Mouse (Mus musculus): ENCODE results near the gene Ankrd55. TPM values are rescaled to one million over a fixed set of nuclear protein-coding genes. Genes with fewer than 3 reads are reported as not detected.

Ankrd55 gene
- polyA plus RNA-seq, 1 experiment from 2014 or later = 0.21 TPM

DNA sequence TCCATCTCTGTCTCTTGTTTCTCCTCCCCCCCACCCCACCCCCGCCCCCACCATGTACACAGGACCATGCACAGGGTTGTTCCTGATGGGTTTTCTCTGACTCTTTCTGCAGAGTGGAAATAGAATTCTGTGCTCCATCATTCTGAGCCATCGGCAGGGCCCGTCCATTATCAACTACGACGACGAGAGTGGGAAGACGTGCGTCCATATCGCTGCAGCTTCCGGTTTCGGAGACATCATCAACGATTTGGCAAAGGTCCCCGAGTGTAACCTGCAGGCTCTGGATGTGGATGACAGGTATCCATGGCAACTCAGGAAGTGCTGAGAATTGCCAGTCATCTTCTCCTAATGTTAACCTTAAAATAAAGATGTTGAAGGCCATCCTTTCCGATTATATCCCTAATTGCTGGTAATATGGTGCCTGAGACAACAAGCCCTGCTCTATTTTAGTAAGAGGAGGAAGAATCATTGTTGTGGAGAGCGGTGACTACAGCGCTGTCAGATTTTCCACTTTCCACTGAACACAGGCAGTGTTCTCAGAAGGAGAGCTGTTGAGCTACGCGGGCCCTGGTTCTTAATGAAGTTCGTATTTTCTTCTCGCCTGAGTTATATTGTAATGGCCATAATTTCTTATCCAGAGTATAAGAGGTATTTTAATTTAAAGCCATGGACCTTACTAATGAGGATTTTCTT, 67.7 kb downstream of the Ankrd55 start:
- no peak for ATAC-seq
- Histone ChIP-seq H3K36me3 (ENCODE audit: control insufficient read depth, insufficient read depth, low read length) (no peaks in the 10 kb centered on the region), H3K27ac (ENCODE audit: low read length) (no peak overlapping the region), H3K9me3 (ENCODE audit: control insufficient read depth, low read length) (no peaks in the 10 kb centered on the region), H3K9ac (ENCODE audit: low read depth, low read length) (no peak overlapping the region), H3K4me2 (ENCODE audit: low read depth, low read length) (no peak overlapping the region), H3K4me1 (ENCODE audit: control insufficient read depth, insufficient read depth, low read length) (0 out of 2 replicates have a peak, but pooled peaks cover 2% of the 10 kb centered on the region), H3K4me3 (ENCODE audit: low read length) (no peak overlapping the region), H3K27me3 (replicated peaks; ENCODE audit: control insufficient read depth, insufficient read depth, low read length) (no peaks in the 10 kb centered on the region)
- WGBS = 86% methylated on average over 20 of the region's 20 CpGs

DNA sequence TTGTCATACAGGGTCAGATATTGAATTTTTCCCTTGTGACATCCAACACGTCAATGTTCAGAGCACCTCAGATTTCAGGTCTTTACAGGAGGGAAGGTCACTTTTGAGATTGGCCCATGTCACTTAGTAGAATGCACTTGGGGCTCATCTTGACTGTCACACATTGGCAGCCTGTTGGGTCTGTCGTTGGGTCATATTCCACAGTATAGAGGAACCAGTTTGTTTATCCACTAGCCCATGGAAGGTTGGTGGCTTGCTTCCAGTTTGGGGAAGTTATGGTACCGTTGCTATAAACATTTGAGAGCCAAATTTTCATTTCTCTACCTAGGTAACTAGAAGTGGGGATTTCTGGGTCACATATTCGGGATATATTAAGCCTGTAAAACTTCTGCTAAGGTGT, 73.3 kb downstream of the Ankrd55 start:
- H3K4me2 ChIP-seq (ENCODE audit: low read depth, low read length) = no peak overlapping the region
- H3K36me3 ChIP-seq (ENCODE audit: control insufficient read depth, insufficient read depth, low read length) = no peaks in the 10 kb centered on the region
- ATAC-seq = no peak
- 89% methylated on average over 4 of the region's 4 CpGs for WGBS
- no peaks in the 10 kb centered on the region for H3K9me3 ChIP-seq (ENCODE audit: control insufficient read depth, low read length)
- no peaks in the 10 kb centered on the region for H3K27me3 ChIP-seq (replicated peaks; ENCODE audit: control insufficient read depth, insufficient read depth, low read length)
- H3K4me1 ChIP-seq (ENCODE audit: control insufficient read depth, insufficient read depth, low read length) = no peaks in the 10 kb centered on the region
- no peak overlapping the region for H3K27ac ChIP-seq (ENCODE audit: low read length)
- H3K4me3 ChIP-seq (ENCODE audit: low read length) = no peak overlapping the region
- no peak overlapping the region for H3K9ac ChIP-seq (ENCODE audit: low read depth, low read length)

DNA sequence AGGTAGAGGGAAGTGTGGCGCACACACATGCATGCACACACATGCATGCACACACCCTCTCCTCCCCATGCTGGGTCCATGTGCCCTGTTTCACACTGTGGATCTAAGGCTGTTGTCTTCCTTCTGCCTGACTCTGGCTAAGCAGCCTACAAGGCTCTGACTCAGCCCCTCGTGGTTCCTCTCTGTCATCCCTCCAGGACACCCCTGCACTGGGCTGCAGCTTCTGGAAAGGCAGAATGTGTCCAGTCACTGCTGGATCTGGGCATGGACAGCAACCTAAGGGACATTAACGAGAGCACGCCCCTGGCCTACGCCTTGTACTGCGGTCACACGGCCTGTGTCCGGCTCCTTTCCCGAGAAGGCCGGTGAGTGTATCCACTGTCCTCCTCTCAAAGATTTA, 75.0 kb downstream of the Ankrd55 start:
- no peak overlapping the region for H3K27ac ChIP-seq (ENCODE audit: low read length)
- H3K4me3 ChIP-seq (ENCODE audit: low read length) = no peak overlapping the region
- no peaks in the 10 kb centered on the region for H3K9me3 ChIP-seq (ENCODE audit: control insufficient read depth, low read length)
- no peak overlapping the region for H3K4me2 ChIP-seq (ENCODE audit: low read depth, low read length)
- ATAC-seq = no peak
- H3K27me3 ChIP-seq (replicated peaks; ENCODE audit: control insufficient read depth, insufficient read depth, low read length) = no peaks in the 10 kb centered on the region
- H3K4me1 ChIP-seq (ENCODE audit: control insufficient read depth, insufficient read depth, low read length) = no peaks in the 10 kb centered on the region
- H3K36me3 ChIP-seq (ENCODE audit: control insufficient read depth, insufficient read depth, low read length) = no peaks in the 10 kb centered on the region
- WGBS = 88% methylated on average over 10 of the region's 10 CpGs
- no peak overlapping the region for H3K9ac ChIP-seq (ENCODE audit: low read depth, low read length)

DNA sequence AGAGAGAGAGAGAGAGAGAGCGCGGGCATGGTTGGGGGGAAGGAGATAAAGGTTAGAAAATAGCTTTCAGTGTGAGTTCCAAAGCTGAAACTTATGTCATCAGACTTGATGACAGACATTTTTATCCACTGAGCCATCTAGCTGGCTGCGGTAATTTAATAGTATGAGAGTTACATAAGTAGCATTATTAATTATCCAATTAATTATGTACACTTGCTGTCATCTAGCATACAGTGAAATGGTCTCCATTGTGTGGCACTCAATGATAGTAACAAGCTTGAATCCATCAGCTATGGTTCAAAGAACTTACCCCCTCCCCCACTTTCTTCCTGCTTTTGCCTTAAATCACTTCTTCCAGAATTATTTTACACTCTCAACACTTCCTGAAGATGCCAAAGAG, 75.5 kb downstream of the Ankrd55 start:
- ATAC-seq = no peak
- H3K36me3 ChIP-seq (ENCODE audit: control insufficient read depth, insufficient read depth, low read length) = no peaks in the 10 kb centered on the region
- H3K27me3 ChIP-seq (replicated peaks; ENCODE audit: control insufficient read depth, insufficient read depth, low read length) = no peaks in the 10 kb centered on the region
- no peaks in the 10 kb centered on the region for H3K4me1 ChIP-seq (ENCODE audit: control insufficient read depth, insufficient read depth, low read length)
- no peak overlapping the region for H3K4me3 ChIP-seq (ENCODE audit: low read length)
- H3K27ac ChIP-seq (ENCODE audit: low read length) = no peak overlapping the region
- no peaks in the 10 kb centered on the region for H3K9me3 ChIP-seq (ENCODE audit: control insufficient read depth, low read length)
- H3K9ac ChIP-seq (ENCODE audit: low read depth, low read length) = no peak overlapping the region
- 89% methylated on average over 3 of the region's 3 CpGs for WGBS
- no peak overlapping the region for H3K4me2 ChIP-seq (ENCODE audit: low read depth, low read length)

DNA sequence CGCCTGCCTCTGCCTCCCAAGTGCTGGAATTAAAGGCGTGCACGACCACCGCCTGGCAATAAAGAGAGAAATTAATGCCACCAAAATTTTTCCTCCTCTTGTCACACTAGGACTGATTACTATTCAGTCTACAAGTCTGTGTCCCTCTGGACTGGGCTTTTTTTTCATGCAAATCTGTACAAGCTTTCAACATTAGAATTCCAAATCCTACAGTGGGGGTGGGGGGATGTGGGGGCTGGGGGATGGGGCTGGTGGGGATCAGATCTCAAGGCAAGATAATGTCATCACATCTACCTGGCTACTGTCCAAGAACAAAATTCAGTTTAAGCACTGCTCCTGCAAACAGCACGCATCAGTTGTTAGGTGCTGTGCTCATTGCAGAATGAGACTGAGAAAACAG, 76.4 kb downstream of the Ankrd55 start:
- H3K27ac ChIP-seq (ENCODE audit: low read length) = no peak overlapping the region
- H3K9ac ChIP-seq (ENCODE audit: low read depth, low read length) = no peak overlapping the region
- ATAC-seq = no peak
- H3K4me3 ChIP-seq (ENCODE audit: low read length) = no peak overlapping the region
- H3K4me2 ChIP-seq (ENCODE audit: low read depth, low read length) = no peak overlapping the region
- no peaks in the 10 kb centered on the region for H3K27me3 ChIP-seq (replicated peaks; ENCODE audit: control insufficient read depth, insufficient read depth, low read length)
- no peaks in the 10 kb centered on the region for H3K4me1 ChIP-seq (ENCODE audit: control insufficient read depth, insufficient read depth, low read length)
- no peaks in the 10 kb centered on the region for H3K36me3 ChIP-seq (ENCODE audit: control insufficient read depth, insufficient read depth, low read length)
- WGBS = 85% methylated on average over 5 of the region's 5 CpGs
- no peaks in the 10 kb centered on the region for H3K9me3 ChIP-seq (ENCODE audit: control insufficient read depth, low read length)

DNA sequence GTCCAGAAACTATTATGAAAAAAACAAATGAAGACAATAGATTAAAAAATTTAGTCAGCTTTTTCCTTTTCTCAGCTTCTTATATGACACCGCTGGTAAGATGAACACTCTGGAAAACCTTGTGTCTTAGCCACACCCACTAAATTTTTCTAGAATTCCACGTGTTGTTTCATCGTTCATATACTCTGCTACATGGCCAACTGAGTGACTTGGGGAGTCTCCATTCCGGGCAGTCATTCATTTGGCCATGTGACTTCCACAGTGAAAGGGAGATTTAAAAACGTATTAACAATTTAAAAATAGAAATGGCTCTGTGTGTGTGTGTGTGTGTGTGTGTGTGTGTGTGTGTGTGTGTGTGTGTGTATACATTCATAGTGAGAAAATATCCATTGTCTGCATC, 77.1 kb downstream of the Ankrd55 start:
- no peak overlapping the region for H3K4me2 ChIP-seq (ENCODE audit: low read depth, low read length)
- no peaks in the 10 kb centered on the region for H3K9me3 ChIP-seq (ENCODE audit: control insufficient read depth, low read length)
- WGBS = 52% methylated on average over 5 of the region's 5 CpGs
- ATAC-seq = no peak
- H3K27ac ChIP-seq (ENCODE audit: low read length) = no peak overlapping the region
- H3K4me1 ChIP-seq (ENCODE audit: control insufficient read depth, insufficient read depth, low read length) = no peaks in the 10 kb centered on the region
- no peaks in the 10 kb centered on the region for H3K36me3 ChIP-seq (ENCODE audit: control insufficient read depth, insufficient read depth, low read length)
- H3K4me3 ChIP-seq (ENCODE audit: low read length) = no peak overlapping the region
- no peak overlapping the region for H3K9ac ChIP-seq (ENCODE audit: low read depth, low read length)
- H3K27me3 ChIP-seq (replicated peaks; ENCODE audit: control insufficient read depth, insufficient read depth, low read length) = no peaks in the 10 kb centered on the region

DNA sequence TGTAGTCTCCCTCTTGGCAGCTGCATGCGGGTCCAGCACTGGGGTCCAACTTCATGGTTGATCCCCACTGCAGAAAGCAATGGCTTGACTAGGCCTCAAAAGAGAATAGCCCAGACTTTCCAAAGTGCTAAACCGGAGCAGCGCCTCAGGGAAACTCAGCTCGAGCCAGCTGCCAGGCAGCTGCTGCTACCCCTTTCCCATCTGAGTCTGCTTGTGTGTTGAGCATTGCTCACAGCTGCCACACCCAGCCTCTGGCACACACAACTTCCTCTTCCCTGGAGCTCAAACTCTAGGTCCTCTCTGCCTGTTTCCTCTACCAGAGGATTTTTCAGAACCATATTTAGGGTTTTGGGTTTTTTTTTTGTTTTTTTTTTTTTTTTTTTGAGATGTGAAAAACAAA, 77.5 kb downstream of the Ankrd55 start:
- H3K4me3 ChIP-seq (ENCODE audit: low read length) = no peak overlapping the region
- no peak overlapping the region for H3K4me2 ChIP-seq (ENCODE audit: low read depth, low read length)
- H3K27ac ChIP-seq (ENCODE audit: low read length) = no peak overlapping the region
- H3K36me3 ChIP-seq (ENCODE audit: control insufficient read depth, insufficient read depth, low read length) = no peaks in the 10 kb centered on the region
- no peak overlapping the region for H3K9ac ChIP-seq (ENCODE audit: low read depth, low read length)
- no peaks in the 10 kb centered on the region for H3K9me3 ChIP-seq (ENCODE audit: control insufficient read depth, low read length)
- 59% methylated on average over 4 of the region's 4 CpGs for WGBS
- no peaks in the 10 kb centered on the region for H3K4me1 ChIP-seq (ENCODE audit: control insufficient read depth, insufficient read depth, low read length)
- no peaks in the 10 kb centered on the region for H3K27me3 ChIP-seq (replicated peaks; ENCODE audit: control insufficient read depth, insufficient read depth, low read length)
- ATAC-seq = no peak

DNA sequence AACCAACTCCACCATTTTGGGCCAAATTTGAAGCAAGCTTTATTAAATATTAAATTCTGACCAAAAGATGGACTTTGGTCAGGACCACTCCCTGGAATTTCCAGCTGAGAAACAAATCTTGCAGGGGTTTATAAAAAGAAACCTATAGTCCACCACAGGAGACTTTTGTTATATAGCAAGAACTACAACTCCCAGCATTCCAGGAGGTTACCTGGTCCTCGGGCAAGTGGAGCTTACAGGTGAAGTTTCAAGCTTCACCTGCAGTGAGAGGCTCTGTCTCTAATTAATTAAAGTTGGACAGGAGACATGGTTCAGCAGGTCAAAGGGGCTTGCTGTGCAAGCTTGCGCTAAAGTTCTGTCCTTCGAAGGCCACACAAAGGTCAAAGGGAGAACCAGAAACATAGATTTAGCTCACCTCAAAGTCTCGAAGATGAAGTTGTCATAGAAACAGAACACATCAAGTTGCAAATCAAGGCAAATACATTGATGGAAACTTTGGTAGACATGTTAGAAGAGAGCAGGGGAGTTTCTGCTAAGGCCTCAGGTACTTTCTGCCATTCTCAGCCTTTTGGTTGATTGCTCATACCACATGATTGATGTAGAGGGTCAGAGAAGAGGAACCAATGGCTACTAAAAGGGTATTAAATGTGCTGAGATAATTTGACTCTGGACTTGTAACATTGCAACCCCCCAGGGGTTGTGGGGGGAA, 78.2 kb downstream of the Ankrd55 start:
- H3K4me3 ChIP-seq (ENCODE audit: low read length) = no peak overlapping the region
- H3K4me2 ChIP-seq (ENCODE audit: low read depth, low read length) = no peak overlapping the region
- H3K27me3 ChIP-seq (replicated peaks; ENCODE audit: control insufficient read depth, insufficient read depth, low read length) = no peaks in the 10 kb centered on the region
- H3K36me3 ChIP-seq (ENCODE audit: control insufficient read depth, insufficient read depth, low read length) = no peaks in the 10 kb centered on the region
- no peak for ATAC-seq
- no peaks in the 10 kb centered on the region for H3K4me1 ChIP-seq (ENCODE audit: control insufficient read depth, insufficient read depth, low read length)
- no peak overlapping the region for H3K27ac ChIP-seq (ENCODE audit: low read length)
- no peak overlapping the region for H3K9ac ChIP-seq (ENCODE audit: low read depth, low read length)
- whole genome bisulfite sequencing = 82% methylated on average over 4 of the region's 4 CpGs
- H3K9me3 ChIP-seq (ENCODE audit: control insufficient read depth, low read length) = no peaks in the 10 kb centered on the region

DNA sequence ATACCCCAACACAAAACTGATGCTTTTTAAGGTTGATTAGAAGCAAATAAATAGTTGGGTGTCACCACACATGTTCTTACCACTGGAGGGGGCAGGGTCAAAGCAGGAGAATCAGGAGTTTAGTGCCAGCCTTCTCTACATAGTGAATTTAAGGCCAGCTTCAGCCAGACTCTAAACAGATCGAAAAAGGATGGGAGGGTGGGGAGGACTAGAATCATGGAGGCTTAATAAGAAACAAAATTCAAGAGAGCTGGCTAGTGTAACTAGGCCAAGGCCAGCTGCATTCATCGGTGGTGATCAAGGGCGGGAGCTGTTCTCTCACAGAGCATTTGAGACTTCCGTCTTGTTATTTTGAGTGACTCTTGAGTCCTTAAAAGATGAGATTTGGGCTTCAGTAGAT, 83.5 kb downstream of the Ankrd55 start:
- H3K4me2 ChIP-seq (ENCODE audit: low read depth, low read length) = no peak overlapping the region
- H3K4me3 ChIP-seq (ENCODE audit: low read length) = no peak overlapping the region
- H3K9me3 ChIP-seq (ENCODE audit: control insufficient read depth, low read length) = no peaks in the 10 kb centered on the region
- no peak for ATAC-seq
- 94% methylated on average over 4 of the region's 4 CpGs for WGBS
- H3K9ac ChIP-seq (ENCODE audit: low read depth, low read length) = no peak overlapping the region
- no peaks in the 10 kb centered on the region for H3K36me3 ChIP-seq (ENCODE audit: control insufficient read depth, insufficient read depth, low read length)
- 0 out of 2 replicates have a peak, but pooled peaks cover 5% of the 10 kb centered on the region for H3K4me1 ChIP-seq (ENCODE audit: control insufficient read depth, insufficient read depth, low read length)
- H3K27me3 ChIP-seq (replicated peaks; ENCODE audit: control insufficient read depth, insufficient read depth, low read length) = no peaks in the 10 kb centered on the region
- H3K27ac ChIP-seq (ENCODE audit: low read length) = no peak overlapping the region

Measured in intestine, embryonic 16.5 days (tissue).